Mouse (Mus musculus): ENCODE measurements around the gene Prss27. TPM values are rescaled to one million over a fixed set of nuclear protein-coding genes. Genes with fewer than 3 reads are reported as not detected.

Prss27 gene
- polyA plus RNA-seq, 1 experiment from 2014 or later, result 0.16 TPM

DNA sequence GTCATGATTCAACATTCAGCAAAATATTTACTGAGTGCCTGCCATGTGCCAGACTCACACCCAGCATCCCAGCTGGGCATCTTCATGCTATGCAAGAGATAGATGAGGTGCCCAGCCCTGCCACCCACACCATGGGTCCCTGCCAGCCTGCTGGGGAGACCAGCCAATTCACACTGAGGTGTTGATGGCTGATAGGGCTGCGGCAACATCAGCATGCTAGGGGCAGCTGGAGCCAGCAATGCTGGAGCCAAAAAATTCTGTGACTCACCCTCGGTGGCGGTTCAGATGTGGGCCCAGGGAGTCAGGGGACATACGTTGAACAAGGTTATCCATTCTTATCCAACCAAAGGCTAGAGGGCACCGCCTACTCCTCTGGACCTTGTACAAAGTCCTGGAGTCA is 37.5 kb upstream of the Prss27 start:
- no peaks in the 10 kb centered on the region for H3K4me1 ChIP-seq (ENCODE audit: control insufficient read depth, insufficient read depth, low read length)
- H3K9ac ChIP-seq (replicated peaks; ENCODE audit: low read depth, low read length), result no peak overlapping the region
- 84% methylated on average over 5 of the region's 5 CpGs for WGBS
- no peaks in the 10 kb centered on the region for H3K9me3 ChIP-seq (ENCODE audit: control insufficient read depth, low read length)
- H3K36me3 ChIP-seq (ENCODE audit: control insufficient read depth, insufficient read depth, low read length), result no peaks in the 10 kb centered on the region
- H3K4me3 ChIP-seq (ENCODE audit: low read depth, low read length), result no peak overlapping the region
- no peak for ATAC-seq (ENCODE audit: low read depth)
- no peak overlapping the region for H3K4me2 ChIP-seq (ENCODE audit: low read depth, low read length)
- H3K27ac ChIP-seq (ENCODE audit: low read depth, low read length), result no peak overlapping the region
- no peaks in the 10 kb centered on the region for H3K27me3 ChIP-seq (ENCODE audit: control insufficient read depth, insufficient read depth, low read length)

DNA sequence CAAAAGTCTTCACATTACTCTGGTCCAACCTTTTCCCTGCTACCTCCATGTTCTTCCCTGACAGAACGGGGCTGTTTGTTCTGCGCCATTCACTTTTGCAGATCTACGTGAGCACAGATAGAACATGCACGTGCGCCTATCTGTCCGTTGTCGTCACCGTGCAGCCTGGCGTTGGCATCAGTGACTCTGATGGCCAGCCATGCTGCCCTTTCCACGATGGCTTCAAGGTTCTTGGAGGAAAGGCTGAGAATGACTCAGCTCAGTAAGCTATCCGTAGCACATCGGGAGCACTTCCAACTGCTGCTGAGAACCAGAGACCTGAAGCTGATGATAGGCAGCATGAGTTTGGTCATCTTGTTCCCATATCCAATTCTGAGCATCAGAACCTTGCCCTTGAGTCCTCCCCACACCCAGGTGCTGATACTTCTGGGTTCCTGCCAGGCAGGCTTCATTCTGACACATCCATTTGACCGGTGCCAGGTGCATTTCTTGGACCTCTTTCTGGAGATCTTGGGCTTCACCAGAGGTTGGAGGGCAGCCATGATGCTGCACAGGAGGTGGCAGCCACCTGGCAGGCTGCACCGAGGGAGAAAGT is 33.8 kb upstream of the Prss27 start:
- Histone ChIP-seq H3K9me3 (ENCODE audit: control insufficient read depth, low read length) (no peaks in the 10 kb centered on the region), H3K4me2 (ENCODE audit: low read depth, low read length) (no peak overlapping the region), H3K4me3 (ENCODE audit: low read depth, low read length) (no peak overlapping the region), H3K36me3 (ENCODE audit: control insufficient read depth, insufficient read depth, low read length) (no peaks in the 10 kb centered on the region), H3K27me3 (ENCODE audit: control insufficient read depth, insufficient read depth, low read length) (no peaks in the 10 kb centered on the region), H3K9ac (replicated peaks; ENCODE audit: low read depth, low read length) (no peak overlapping the region), H3K27ac (ENCODE audit: low read depth, low read length) (no peak overlapping the region), H3K4me1 (ENCODE audit: control insufficient read depth, insufficient read depth, low read length) (no peaks in the 10 kb centered on the region)
- 93% methylated on average over 14 of the region's 14 CpGs for WGBS
- no peak for ATAC-seq (ENCODE audit: low read depth)

DNA sequence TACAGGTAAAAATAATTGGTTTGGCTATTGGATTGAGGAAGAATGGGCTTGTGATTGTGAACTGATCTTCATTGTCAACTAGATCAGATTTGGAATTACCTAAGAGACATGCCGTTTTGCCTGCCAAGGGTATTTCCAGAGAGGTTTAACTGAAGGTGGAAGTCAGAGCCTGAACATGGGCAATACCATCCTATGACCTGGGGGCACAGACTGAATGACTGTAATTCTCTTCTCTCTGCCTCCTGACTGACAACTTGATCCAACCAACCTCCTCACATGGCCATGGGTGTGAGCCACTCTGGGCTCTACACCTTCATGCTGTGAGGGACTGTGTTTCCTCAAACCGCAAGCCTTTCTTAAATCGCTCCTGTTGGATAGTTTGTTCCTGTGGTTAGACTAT is 32.9 kb upstream of the Prss27 start:
- Histone ChIP-seq H3K9me3 (ENCODE audit: control insufficient read depth, low read length) (no peaks in the 10 kb centered on the region), H3K27me3 (ENCODE audit: control insufficient read depth, insufficient read depth, low read length) (no peaks in the 10 kb centered on the region), H3K36me3 (ENCODE audit: control insufficient read depth, insufficient read depth, low read length) (no peaks in the 10 kb centered on the region), H3K4me3 (ENCODE audit: low read depth, low read length) (no peak overlapping the region), H3K9ac (replicated peaks; ENCODE audit: low read depth, low read length) (no peak overlapping the region), H3K4me2 (ENCODE audit: low read depth, low read length) (no peak overlapping the region), H3K4me1 (ENCODE audit: control insufficient read depth, insufficient read depth, low read length) (no peaks in the 10 kb centered on the region), H3K27ac (ENCODE audit: low read depth, low read length) (no peak overlapping the region)
- ATAC-seq (ENCODE audit: low read depth), result no peak
- 94% methylated on average over 3 of the region's 3 CpGs for WGBS

DNA sequence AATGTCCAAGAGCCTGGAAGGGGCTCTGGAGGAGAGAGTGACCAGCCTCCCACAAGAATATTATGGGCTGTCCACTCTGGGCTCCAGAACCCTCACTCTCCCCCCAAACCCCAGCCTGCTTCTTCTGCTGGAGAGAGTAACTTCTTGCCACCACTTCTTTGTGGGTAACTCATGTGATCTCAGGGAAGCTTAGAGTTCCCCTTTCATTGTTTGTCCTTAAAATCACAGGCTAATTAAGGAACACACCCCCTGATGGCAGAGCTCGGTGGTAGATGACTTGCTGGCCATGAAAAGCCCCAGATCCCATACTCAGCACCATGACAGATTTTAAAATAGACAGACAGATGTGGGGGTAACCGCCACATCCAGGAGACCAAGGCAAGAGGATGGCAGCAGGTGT is 31.0 kb upstream of the Prss27 start:
- no peaks in the 10 kb centered on the region for H3K9me3 ChIP-seq (ENCODE audit: control insufficient read depth, low read length)
- ATAC-seq (ENCODE audit: low read depth), result no peak
- H3K9ac ChIP-seq (replicated peaks; ENCODE audit: low read depth, low read length), result no peak overlapping the region
- no peaks in the 10 kb centered on the region for H3K27me3 ChIP-seq (ENCODE audit: control insufficient read depth, insufficient read depth, low read length)
- H3K4me2 ChIP-seq (ENCODE audit: low read depth, low read length), result no peak overlapping the region
- H3K36me3 ChIP-seq (ENCODE audit: control insufficient read depth, insufficient read depth, low read length), result no peaks in the 10 kb centered on the region
- 44% methylated on average over 2 of the region's 2 CpGs for WGBS
- H3K4me3 ChIP-seq (ENCODE audit: low read depth, low read length), result no peak overlapping the region
- H3K27ac ChIP-seq (ENCODE audit: low read depth, low read length), result no peak overlapping the region
- no peaks in the 10 kb centered on the region for H3K4me1 ChIP-seq (ENCODE audit: control insufficient read depth, insufficient read depth, low read length)

DNA sequence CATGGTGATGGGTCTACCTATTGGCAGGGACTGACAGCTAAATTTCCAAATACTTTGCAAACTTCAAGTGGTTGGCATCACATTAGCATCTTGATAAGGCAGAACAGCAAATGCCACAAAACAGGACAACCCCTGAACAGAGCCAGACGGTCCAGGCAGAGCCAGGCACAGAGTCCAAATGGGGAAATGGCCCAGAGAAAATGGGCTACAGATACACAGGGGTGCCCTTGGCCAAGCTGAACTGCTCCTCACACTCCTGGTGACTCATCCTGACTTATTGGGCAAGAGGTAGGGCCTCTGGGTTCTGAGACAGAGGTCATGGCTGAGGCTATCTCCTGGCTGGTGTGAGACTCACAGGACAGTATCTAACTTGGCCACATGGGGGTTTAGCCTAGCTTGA is 30.6 kb upstream of the Prss27 start:
- Histone ChIP-seq H3K27me3 (ENCODE audit: control insufficient read depth, insufficient read depth, low read length) (no peaks in the 10 kb centered on the region), H3K9me3 (ENCODE audit: control insufficient read depth, low read length) (no peaks in the 10 kb centered on the region), H3K4me1 (ENCODE audit: control insufficient read depth, insufficient read depth, low read length) (no peaks in the 10 kb centered on the region), H3K9ac (replicated peaks; ENCODE audit: low read depth, low read length) (no peak overlapping the region), H3K36me3 (ENCODE audit: control insufficient read depth, insufficient read depth, low read length) (no peaks in the 10 kb centered on the region), H3K4me2 (ENCODE audit: low read depth, low read length) (no peak overlapping the region), H3K27ac (ENCODE audit: low read depth, low read length) (no peak overlapping the region), H3K4me3 (ENCODE audit: low read depth, low read length) (no peak overlapping the region)
- no peak for ATAC-seq (ENCODE audit: low read depth)
- 74% methylated on average over 1 of the region's 1 CpGs for WGBS

DNA sequence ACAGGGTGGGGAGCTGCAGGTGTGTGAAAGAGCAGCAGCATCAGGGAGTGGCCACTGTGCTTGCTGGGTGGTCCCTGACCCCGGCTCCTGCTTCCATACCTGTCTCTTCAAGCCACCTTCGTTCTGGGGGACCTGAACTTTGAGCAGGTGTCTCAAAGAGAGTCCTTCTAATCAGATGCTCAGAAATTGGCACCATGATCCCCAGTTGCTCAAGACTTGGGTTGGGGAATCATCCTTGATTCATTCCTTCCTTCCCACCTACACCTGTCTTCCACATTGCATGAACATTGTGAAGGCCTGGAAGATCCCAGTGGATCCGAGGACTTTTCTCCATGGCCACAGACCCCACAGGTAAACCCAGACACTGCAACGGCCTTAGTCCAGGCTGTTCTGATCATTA is 29.8 kb upstream of the Prss27 start:
- Histone ChIP-seq H3K4me1 (ENCODE audit: control insufficient read depth, insufficient read depth, low read length) (no peaks in the 10 kb centered on the region), H3K4me2 (ENCODE audit: low read depth, low read length) (no peak overlapping the region), H3K27ac (ENCODE audit: low read depth, low read length) (no peak overlapping the region), H3K36me3 (ENCODE audit: control insufficient read depth, insufficient read depth, low read length) (no peaks in the 10 kb centered on the region), H3K4me3 (ENCODE audit: low read depth, low read length) (no peak overlapping the region), H3K27me3 (ENCODE audit: control insufficient read depth, insufficient read depth, low read length) (no peaks in the 10 kb centered on the region), H3K9ac (replicated peaks; ENCODE audit: low read depth, low read length) (no peak overlapping the region), H3K9me3 (ENCODE audit: control insufficient read depth, low read length) (no peaks in the 10 kb centered on the region)
- ATAC-seq (ENCODE audit: low read depth), result no peak
- 85% methylated on average over 4 of the region's 4 CpGs for whole genome bisulfite sequencing

DNA sequence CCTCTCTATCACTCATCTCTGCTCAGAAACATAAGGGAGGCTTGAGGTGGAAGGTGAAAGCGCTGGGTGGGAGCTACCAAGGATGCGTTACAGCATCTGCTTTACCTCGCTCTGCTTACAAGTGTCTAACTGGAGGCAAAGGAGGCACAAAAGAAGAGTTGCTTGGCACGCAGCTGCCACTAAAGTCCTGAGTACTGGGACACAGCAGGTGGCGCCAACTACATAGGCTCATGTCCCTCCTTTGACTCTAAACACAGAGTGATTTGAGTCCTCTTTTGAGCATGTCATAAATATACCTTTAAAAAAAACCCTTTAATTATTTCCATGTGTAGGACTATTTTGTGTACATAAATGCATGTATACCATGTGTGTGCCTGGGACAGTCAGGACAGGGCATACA is 28.3 kb upstream of the Prss27 start:
- no peaks in the 10 kb centered on the region for H3K36me3 ChIP-seq (ENCODE audit: control insufficient read depth, insufficient read depth, low read length)
- ATAC-seq (ENCODE audit: low read depth), result no peak
- H3K27ac ChIP-seq (ENCODE audit: low read depth, low read length), result no peak overlapping the region
- no peaks in the 10 kb centered on the region for H3K27me3 ChIP-seq (ENCODE audit: control insufficient read depth, insufficient read depth, low read length)
- WGBS, result 34% methylated on average over 5 of the region's 5 CpGs
- no peak overlapping the region for H3K9ac ChIP-seq (replicated peaks; ENCODE audit: low read depth, low read length)
- no peaks in the 10 kb centered on the region for H3K9me3 ChIP-seq (ENCODE audit: control insufficient read depth, low read length)
- no peak overlapping the region for H3K4me3 ChIP-seq (ENCODE audit: low read depth, low read length)
- no peaks in the 10 kb centered on the region for H3K4me1 ChIP-seq (ENCODE audit: control insufficient read depth, insufficient read depth, low read length)
- no peak overlapping the region for H3K4me2 ChIP-seq (ENCODE audit: low read depth, low read length)

DNA sequence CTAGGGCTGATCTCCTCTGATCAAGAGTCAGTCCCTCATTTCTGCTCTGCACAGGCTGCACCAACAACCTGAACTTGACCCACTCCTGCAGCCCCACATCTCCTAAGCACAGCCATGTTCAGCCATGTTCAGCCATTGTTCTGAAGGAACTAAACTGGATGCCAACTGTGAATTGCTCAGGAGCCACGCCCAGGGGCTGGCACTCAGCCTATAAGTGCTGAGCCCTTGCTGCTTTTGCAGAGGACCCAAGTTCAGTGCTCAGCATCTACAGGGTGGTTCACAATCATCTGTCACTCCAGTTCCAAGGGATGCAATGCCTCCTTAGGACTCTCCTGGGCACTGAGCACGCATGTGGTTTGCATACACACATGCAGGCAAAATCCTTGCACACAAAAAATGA is 25.0 kb upstream of the Prss27 start:
- no peak overlapping the region for H3K27ac ChIP-seq (ENCODE audit: low read depth, low read length)
- no peak overlapping the region for H3K4me2 ChIP-seq (ENCODE audit: low read depth, low read length)
- H3K4me1 ChIP-seq (ENCODE audit: control insufficient read depth, insufficient read depth, low read length), result no peaks in the 10 kb centered on the region
- no peak for ATAC-seq (ENCODE audit: low read depth)
- no peak overlapping the region for H3K9ac ChIP-seq (replicated peaks; ENCODE audit: low read depth, low read length)
- 74% methylated on average over 2 of the region's 2 CpGs for WGBS
- H3K4me3 ChIP-seq (ENCODE audit: low read depth, low read length), result no peak overlapping the region
- H3K36me3 ChIP-seq (ENCODE audit: control insufficient read depth, insufficient read depth, low read length), result no peaks in the 10 kb centered on the region
- H3K27me3 ChIP-seq (ENCODE audit: control insufficient read depth, insufficient read depth, low read length), result no peaks in the 10 kb centered on the region
- no peaks in the 10 kb centered on the region for H3K9me3 ChIP-seq (ENCODE audit: control insufficient read depth, low read length)

DNA sequence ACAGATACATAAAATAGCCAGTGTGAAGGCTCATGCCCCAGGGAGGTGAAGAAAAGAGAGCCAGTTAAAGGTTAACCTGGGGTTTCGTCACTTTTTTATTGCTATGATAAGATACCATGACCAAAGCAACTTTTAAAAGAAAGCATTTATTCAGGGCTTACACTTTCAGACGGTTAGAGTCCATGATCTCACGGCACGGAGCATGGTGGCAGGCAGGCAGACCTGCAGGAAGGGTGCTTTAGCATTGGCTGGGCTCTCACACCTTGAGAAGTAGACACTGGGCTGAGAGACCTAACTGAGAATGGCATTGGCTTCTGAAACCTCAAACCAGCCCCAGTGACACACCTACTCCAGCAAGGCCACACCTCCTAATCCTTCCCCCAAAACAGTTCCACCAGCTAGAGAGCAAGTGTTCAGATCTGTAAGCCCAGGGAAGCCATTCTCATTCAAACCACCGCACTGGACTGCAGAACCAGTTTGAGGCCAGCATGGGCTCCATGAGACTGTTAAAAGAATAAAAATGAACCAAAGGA is 23.4 kb upstream of the Prss27 start:
- H3K9ac ChIP-seq (replicated peaks; ENCODE audit: low read depth, low read length), result no peak overlapping the region
- H3K4me3 ChIP-seq (ENCODE audit: low read depth, low read length), result no peak overlapping the region
- no peak overlapping the region for H3K27ac ChIP-seq (ENCODE audit: low read depth, low read length)
- ATAC-seq (ENCODE audit: low read depth), result no peak
- no peaks in the 10 kb centered on the region for H3K36me3 ChIP-seq (ENCODE audit: control insufficient read depth, insufficient read depth, low read length)
- no peak overlapping the region for H3K4me2 ChIP-seq (ENCODE audit: low read depth, low read length)
- no peaks in the 10 kb centered on the region for H3K4me1 ChIP-seq (ENCODE audit: control insufficient read depth, insufficient read depth, low read length)
- H3K9me3 ChIP-seq (ENCODE audit: control insufficient read depth, low read length), result no peaks in the 10 kb centered on the region
- WGBS, result 86% methylated on average over 5 of the region's 5 CpGs
- no peaks in the 10 kb centered on the region for H3K27me3 ChIP-seq (ENCODE audit: control insufficient read depth, insufficient read depth, low read length)

Measured in neural tube, embryonic 14.5 days (tissue).